Mouse (Mus musculus) lung, adult 2 months (tissue): Measurements from ENCODE around the gene Mto1.

Experiments used
- CTCF ChIP-seq: fragments of 200-500 bp; IDR thresholded peaks from 2 replicates; pipeline ENCODE4 v1.5.1; 2011; ENCODE audit warnings: mild to moderate bottlenecking, low read length, control low read depth; ENCODE audit not compliant: insufficient read depth
- POLR2A ChIP-seq: fragments of 200-500 bp; IDR thresholded peaks from 2 replicates; pipeline ENCODE4 v1.6.1; 2011; ENCODE audit warnings: low read depth, mild to moderate bottlenecking, control low read depth, low read length, borderline replicate concordance; ENCODE audit errors: extremely low read depth

GRCm38 (mm10) chr9:78401596-78401995, 46.4 kb upstream of the Mto1 start:
- no peak for TF ChIP-seq POLR2A
- TF ChIP-seq CTCF = no peak
